Comparison of ENCODE assay signal across 9 mouse cellular contexts in the genomic region with DNA sequence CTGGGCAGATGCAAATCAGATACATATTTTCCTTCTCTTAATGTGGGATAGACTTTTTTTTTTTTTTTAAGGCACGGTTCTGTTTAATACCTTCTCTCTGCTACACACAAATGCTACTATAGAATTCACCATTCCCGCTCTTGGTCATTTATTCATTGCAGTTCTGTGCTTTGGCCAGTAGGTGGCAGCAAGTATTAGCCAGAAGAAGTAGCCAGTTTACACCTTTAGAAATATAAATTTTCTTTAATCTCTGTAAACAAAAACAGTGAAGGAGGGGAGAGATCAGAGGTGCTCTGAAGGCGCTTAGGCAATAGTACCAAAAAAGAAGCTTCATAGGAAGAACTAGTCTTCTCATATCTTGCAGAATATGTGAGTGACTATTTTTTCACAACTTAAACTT. TPM values are rescaled to one million over a fixed set of nuclear protein-coding genes. Genes with fewer than 3 reads are reported as not detected.
DNase-seq lines count a peak whose midpoint lies in the region; ATAC-seq and TF ChIP-seq lines count a peak whose summit lies in the region.
"Had no signal": no experiment of that assay in that cellular context is flagged by ENCODE, and none has a peak within 500 bp of the region (broad histone marks: within the 10 kb centered on the region; RNA-seq: fewer than 3 reads in every experiment).

No protein-coding gene starts in this region.

- no peak overlapping the region for H3K27ac ChIP-seq in midbrain, embryonic 11.5 days (ENCODE audit: low read depth, low read length)
- H3K27ac ChIP-seq in midbrain, embryonic 13.5 days: no peak overlapping the region
- no peak overlapping the region for H3K27ac ChIP-seq in cerebellum, adult 2 months (ENCODE audit: insufficient read depth, low read length)
- H3K27ac ChIP-seq: macrophage had no signal

- H3K4me1 ChIP-seq in midbrain, embryonic 11.5 days (ENCODE audit: control insufficient read depth, insufficient read depth, low read length): no peaks in the 10 kb centered on the region
- no peaks in the 10 kb centered on the region for H3K4me1 ChIP-seq in midbrain, embryonic 13.5 days (replicated peaks)
- H3K4me1 ChIP-seq in cerebellum, adult 2 months (ENCODE audit: control insufficient read depth, insufficient read depth, low read length): no peaks in the 10 kb centered on the region

- H3K9me3 ChIP-seq in midbrain, embryonic 11.5 days (ENCODE audit: control insufficient read depth, low read length): no peaks in the 10 kb centered on the region
- H3K9me3 ChIP-seq in midbrain, embryonic 13.5 days: no peaks in the 10 kb centered on the region

- peak; percentile 13 for DNase-seq in cerebellum, adult 11 months
- DNase-seq in midbrain, embryonic 11.5 days (ENCODE audit: low spot score, missing footprints): peak; percentile 93
- peak; percentile 31 to 41 for DNase-seq in cerebellum, adult 2 months
- peak; percentile 52 for DNase-seq in lung, postnatal 14 days
- peak; percentile 50 for DNase-seq in thymus, postnatal 25 days

- H3K4me3 ChIP-seq in midbrain, embryonic 11.5 days (ENCODE audit: low read depth, low read length): no peak overlapping the region
- no peak overlapping the region for H3K4me3 ChIP-seq in midbrain, embryonic 13.5 days (replicated peaks)
- H3K4me3 ChIP-seq in cerebellum, adult 2 months (replicated peaks; ENCODE audit: insufficient read depth, low read depth, low read length): no peak overlapping the region

- H3K9ac ChIP-seq in midbrain, embryonic 11.5 days (ENCODE audit: low read length): no peak overlapping the region
- no peak overlapping the region for H3K9ac ChIP-seq in midbrain, embryonic 13.5 days (replicated peaks)

- H3K4me2 ChIP-seq in midbrain, embryonic 11.5 days: no peak overlapping the region
- H3K4me2 ChIP-seq in midbrain, embryonic 13.5 days (replicated peaks): no peak overlapping the region

- WGBS in midbrain, embryonic 11.5 days: 4% methylated on average over 3 of the region's 3 CpGs
- 0% methylated on average over 3 of the region's 3 CpGs for WGBS in midbrain, embryonic 13.5 days
- 4% methylated on average over 3 of the region's 3 CpGs for WGBS in cerebellum, adult 2 months

- ATAC-seq in cerebellum, adult (ENCODE audit: insufficient number of reproducible peaks, low FRiP score, low TSS enrichment): no peak
- no peak for ATAC-seq in midbrain, embryonic 11.5 days (ENCODE audit: low FRiP score)
- ATAC-seq in midbrain, embryonic 13.5 days: no peak
- ATAC-seq in hematopoietic stem cell, adult 5-6 weeks (replicated peaks in 1 of 2; ENCODE audit: insufficient read depth in 1 of 2, low FRiP score in 2 of 2, low TSS enrichment in 1 of 2, low read depth in 1 of 2, poor library complexity in 2 of 2, severe bottlenecking in 2 of 2): peak; percentile 42 to 68; a peak in 2 of 4 replicates

- H3K36me3 ChIP-seq in midbrain, embryonic 11.5 days (ENCODE audit: control insufficient read depth, insufficient read depth, low read length): no peaks in the 10 kb centered on the region
- no peaks in the 10 kb centered on the region for H3K36me3 ChIP-seq in midbrain, embryonic 13.5 days

- no peaks in the 10 kb centered on the region for H3K27me3 ChIP-seq in midbrain, embryonic 11.5 days (ENCODE audit: control insufficient read depth, insufficient read depth, low read length)
- no peaks in the 10 kb centered on the region for H3K27me3 ChIP-seq in midbrain, embryonic 13.5 days
- no peaks in the 10 kb centered on the region for H3K27me3 ChIP-seq in cerebellum, adult 2 months (ENCODE audit: control insufficient read depth, insufficient read depth, low read length)

- TF ChIP-seq CTCF in cerebellum, adult 2 months (IDR thresholded peaks at IDR 0.05; ENCODE audit: borderline replicate concordance, insufficient read depth, low read depth, low read length): peak; percentile 36; the same call in 1 of the 2 replicates

- no peak for TF ChIP-seq POLR2A in cerebellum, adult 2 months (IDR thresholded peaks at IDR 0.05; ENCODE audit: borderline replicate concordance, insufficient read depth, low read length)

RNA-seq across cellular contexts. Expression of a gene that starts 22.0 kb away (rescaled TPM):
- polyA plus RNA-seq in midbrain, embryonic 11.5 days (2014; fragmentation: Nextera tagmentation; extraction: Ambion mirVana): 12.4 and 13.4 TPM in 2 replicates
- 8.9 and 9.2 TPM in 2 replicates for polyA plus RNA-seq in midbrain, embryonic 13.5 days (2015; fragmentation: Nextera tagmentation; extraction: Ambion mirVana)
- 31.4 and 31.9 TPM in 2 replicates for polyA plus RNA-seq in cerebellum, adult 2 months (2012; rRNA removed)
- 115 and 123 TPM in 2 replicates for total RNA-seq in hematopoietic stem cell, adult 5-6 weeks (2017)

Comparison
In these comparisons a context has a peak if more than half of its experiments do, and no peak if none do; other contexts are left out.
1. DNase-seq: peak in every context shown above with its lines; median percentile 93 in midbrain, embryonic 11.5 days; 52 in lung, postnatal 14 days; 50 in thymus, postnatal 25 days; 36 in cerebellum, adult 2 months; 13 in cerebellum, adult 11 months.
2. ATAC-seq: peak in hematopoietic stem cell, adult 5-6 weeks (2 of 2); none in cerebellum, adult (single experiment), midbrain, embryonic 11.5 days (single experiment) and midbrain, embryonic 13.5 days (single experiment).